In the genomic region with DNA sequence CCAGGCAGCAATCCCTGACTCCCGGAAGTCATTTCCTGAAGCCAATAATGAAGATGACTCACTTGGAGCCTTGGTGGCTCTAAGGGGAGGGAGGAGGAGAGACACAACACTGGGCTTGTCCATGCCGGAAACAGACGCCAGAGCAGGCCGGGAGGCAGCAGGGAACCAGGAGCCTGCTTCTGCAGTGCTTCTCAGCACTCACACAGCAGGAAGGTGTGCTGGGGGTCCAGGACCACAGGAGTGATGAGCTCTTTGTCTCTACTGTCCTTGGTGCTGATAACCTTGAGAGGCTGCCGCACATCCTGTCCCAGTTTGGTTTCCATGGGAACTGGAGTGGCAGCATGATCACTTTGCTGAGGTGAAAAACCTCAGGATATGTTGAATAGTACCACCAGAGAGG, we compare ENCODE assay signal across 10 mouse cellular contexts. TPM values are rescaled to one million over a fixed set of nuclear protein-coding genes. Genes with fewer than 3 reads are reported as not detected.
DNase-seq lines count a peak whose midpoint lies in the region; ATAC-seq and TF ChIP-seq lines count a peak whose summit lies in the region.
"Had no signal": no experiment of that assay in that cellular context is flagged by ENCODE, and none has a peak within 500 bp of the region (broad histone marks: within the 10 kb centered on the region; RNA-seq: fewer than 3 reads in every experiment).

No protein-coding gene starts in this region.

- H3K4me2 ChIP-seq in hindbrain, postnatal 0 days (ENCODE audit: low read depth, low read length) = no peak overlapping the region
- no peak overlapping the region for H3K4me2 ChIP-seq in stomach, postnatal 0 days (replicated peaks; ENCODE audit: low read depth)

- H3K9me3 ChIP-seq in hindbrain, postnatal 0 days (ENCODE audit: low read length) = no peaks in the 10 kb centered on the region
- H3K9me3 ChIP-seq in stomach, postnatal 0 days (ENCODE audit: control insufficient read depth, low read length) = no peaks in the 10 kb centered on the region

- no peak overlapping the region for H3K9ac ChIP-seq in hindbrain, postnatal 0 days (replicated peaks; ENCODE audit: low read length)
- H3K9ac ChIP-seq in stomach, postnatal 0 days (ENCODE audit: low read length) = no peak overlapping the region

- WGBS in hindbrain, postnatal 0 days = 31% methylated on average over 5 of the region's 5 CpGs
- WGBS in stomach, postnatal 0 days = 35% methylated on average over 5 of the region's 5 CpGs

- H3K36me3 ChIP-seq in hindbrain, postnatal 0 days (ENCODE audit: insufficient read depth, low read length) = no peaks in the 10 kb centered on the region
- H3K36me3 ChIP-seq in stomach, postnatal 0 days (ENCODE audit: control insufficient read depth, insufficient read depth, low read length) = no peaks in the 10 kb centered on the region
- H3K36me3 ChIP-seq: G1E had no signal

- peak; percentile 19 for DNase-seq in gastrocnemius, postnatal 25 days
- no peak for DNase-seq in gastrocnemius, adult 8-10 months (ENCODE audit: low spot score in 2 of 2)
- no peak for DNase-seq in Patski (ENCODE audit: low read depth, low spot score)
- DNase-seq in cerebellum, postnatal 10 days = peak; percentile 40 to 43
- peak; percentile 68 for DNase-seq in hindbrain, postnatal 0 days (ENCODE audit: low spot score)
- DNase-seq in stomach, postnatal 0 days (ENCODE audit: low spot score) = no peak
- no peak for DNase-seq in layer of hippocampus, postnatal 25 days (ENCODE audit: extremely low spot score in 1 of 2, low spot score in 1 of 2)
- DNase-seq in right cerebral cortex, postnatal 4 days = no peak

- peaks cover 8% of the 10 kb centered on the region; the same call in 1 of the 2 replicates for H3K4me1 ChIP-seq in hindbrain, postnatal 0 days (ENCODE audit: insufficient read depth, low read length)
- H3K4me1 ChIP-seq in stomach, postnatal 0 days (replicated peaks; ENCODE audit: control insufficient read depth, insufficient read depth) = no peaks in the 10 kb centered on the region

- in situ Hi-C loops in Patski (cut with MboI; ENCODE audit: low pct_unique_long_range_greater_than_20kb) = no loop called here

- H3K4me3 ChIP-seq in hindbrain, postnatal 0 days (ENCODE audit: low read length) = no peak overlapping the region
- no peak overlapping the region for H3K4me3 ChIP-seq in stomach, postnatal 0 days (ENCODE audit: low read depth, low read length)
- H3K4me3 ChIP-seq: myocyte had no signal

- no peak for TF ChIP-seq CTCF in Patski (IDR thresholded peaks at IDR 0.05)
- TF ChIP-seq CTCF in hindbrain, postnatal 0 days (IDR thresholded peaks at IDR 0.05; ENCODE audit: low read depth) = no peak
- no peak for TF ChIP-seq CTCF in stomach, postnatal 0 days (IDR thresholded peaks at IDR 0.05; ENCODE audit: low read depth)

- POLR2A ChIA-PET in Patski (lab: Charles Lee) = no interaction called here

- CTCF ChIA-PET in Patski (lab: Charles Lee) = no interaction called here

- H3K27me3 ChIP-seq in Patski = no peaks in the 10 kb centered on the region
- no peaks in the 10 kb centered on the region for H3K27me3 ChIP-seq in hindbrain, postnatal 0 days (ENCODE audit: insufficient read depth, low read length)
- H3K27me3 ChIP-seq in stomach, postnatal 0 days (ENCODE audit: control insufficient read depth, insufficient read depth, low read length) = no peaks in the 10 kb centered on the region

- ATAC-seq in Patski = peak; percentile 70
- peak; percentile 73 for ATAC-seq in hindbrain, postnatal 0 days
- peak; percentile 69; the same call in 1 of the 2 replicates for ATAC-seq in stomach, postnatal 0 days (ENCODE audit: low FRiP score, low TSS enrichment)

- TF ChIP-seq EP300 in stomach, postnatal 0 days (optimal IDR thresholded peaks at IDR 0.05) = no peak

- H3K27ac ChIP-seq in hindbrain, postnatal 0 days = peak overlapping the region; percentile 67; the same call in 1 of the 2 replicates
- no peak overlapping the region for H3K27ac ChIP-seq in stomach, postnatal 0 days (replicated peaks)

RNA-seq across cellular contexts. Expression of a gene that starts 51.5 kb away (rescaled TPM):
- not detected for total RNA-seq in gastrocnemius, postnatal 25 days (2021)
- total RNA-seq in gastrocnemius, adult 8-10 months (2022) = not detected
- polyA plus RNA-seq in Patski (2021) = not detected
- total RNA-seq in hindbrain, postnatal 0 days (2014; rRNA removed) = 1.3 and 1.5 TPM in 2 replicates
- polyA plus RNA-seq in hindbrain, postnatal 0 days (2015; fragmentation: Nextera tagmentation; extraction: Ambion mirVana) = 0.49 and 0.58 TPM in 2 replicates
- polyA plus RNA-seq in stomach, postnatal 0 days (2015; fragmentation: Nextera tagmentation; extraction: Ambion mirVana) = 0.04 TPM in 2 replicates
- total RNA-seq in layer of hippocampus, postnatal 25 days (2021) = under 1 TPM; 0.17 to 0.31 TPM
- polyA plus RNA-seq: G1E, myocyte had no signal

Comparison
In these comparisons a context has a peak if more than half of its experiments do, and no peak if none do; other contexts are left out.
1. DNase-seq: peak in gastrocnemius, postnatal 25 days (single experiment), cerebellum, postnatal 10 days (2 of 2) and hindbrain, postnatal 0 days (single experiment); none in gastrocnemius, adult 8-10 months (0 of 2), Patski (single experiment), stomach, postnatal 0 days (single experiment), layer of hippocampus, postnatal 25 days (0 of 2) and right cerebral cortex, postnatal 4 days (single experiment).
2. Peak in every context shown above with its lines, with median percentiles within 50 percentile points of each other: ATAC-seq.